ENCODE assay signal across 17 mouse cellular contexts in the genomic region with DNA sequence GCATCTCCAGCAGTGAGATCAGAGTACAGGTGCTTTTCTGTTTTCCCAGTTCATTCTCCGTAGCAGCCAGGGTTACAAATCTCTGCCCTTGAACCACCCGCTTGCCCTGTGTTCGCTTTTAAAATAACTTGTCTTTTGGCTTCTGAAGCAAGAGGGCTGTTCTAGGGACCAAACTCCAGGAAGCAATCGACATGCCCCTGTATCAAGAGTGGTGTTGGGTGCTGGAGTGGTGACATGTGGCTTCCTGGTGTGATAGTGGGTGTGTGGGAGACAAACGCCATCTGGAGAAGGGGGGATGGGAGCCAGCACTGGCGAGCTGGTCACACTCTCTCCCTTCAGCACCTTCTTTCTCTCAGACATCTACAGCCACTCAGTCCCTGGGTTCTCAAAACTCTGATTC.
A peak's percentile ranks its signal among the peaks of the same experiment; 100 is the strongest.
DNase-seq lines count a peak whose midpoint lies in the region; ATAC-seq lines count a peak whose summit lies in the region.
"Had no signal": no experiment of that assay in that cellular context is flagged by ENCODE, and none has a peak within 500 bp of the region (broad histone marks: within the 10 kb centered on the region; RNA-seq: fewer than 3 reads in every experiment).

No protein-coding gene starts in this region.

- peak; percentile 64 for DNase-seq in heart, adult 8-10 months (ENCODE audit: low spot score)
- DNase-seq in heart, postnatal 36 days: peak; percentile 35 to 48
- peak; percentile 69 for DNase-seq in lung, postnatal 14 days
- DNase-seq in frontal cortex, postnatal 36 days (ENCODE audit: low spot score in 2 of 2): no peak
- DNase-seq: adrenal gland, postnatal 10 days; cerebellum, adult 18-20 months; kidney, postnatal 25 days; layer of hippocampus, adult 9-11 months; right cerebral cortex, postnatal 4 days had no signal

- H3K9me3 ChIP-seq in heart, embryonic 12.5 days (replicated peaks): no peaks in the 10 kb centered on the region
- no peaks in the 10 kb centered on the region for H3K9me3 ChIP-seq in hindbrain, embryonic 16.5 days (ENCODE audit: control insufficient read depth, low read length)
- H3K9me3 ChIP-seq in forebrain, embryonic 12.5 days: 0 out of 2 replicates have a peak, but pooled peaks cover 3% of the 10 kb centered on the region
- H3K9me3 ChIP-seq: hindbrain, embryonic 12.5 days had no signal

- H3K4me1 ChIP-seq in heart, embryonic 12.5 days (replicated peaks): peaks cover 54% of the 10 kb centered on the region
- peaks cover 12% of the 10 kb centered on the region for H3K4me1 ChIP-seq in hindbrain, embryonic 16.5 days (ENCODE audit: control insufficient read depth, insufficient read depth, low read depth, low read length)
- peaks cover 27% of the 10 kb centered on the region for H3K4me1 ChIP-seq in forebrain, embryonic 12.5 days

- peak; percentile 84 for ATAC-seq in heart, embryonic 12.5 days (ENCODE audit: insufficient number of reproducible peaks, low FRiP score)
- ATAC-seq in hindbrain, embryonic 16.5 days: no peak
- no peak for ATAC-seq in forebrain, embryonic 12.5 days (ENCODE audit: low FRiP score)
- ATAC-seq: CD4-positive, CD25-positive, alpha-beta regulatory T cell, adult 4 months; intestine, embryonic 16.5 days; midbrain, embryonic 16.5 days had no signal

- no peak overlapping the region for H3K4me3 ChIP-seq in heart, embryonic 12.5 days
- no peak overlapping the region for H3K4me3 ChIP-seq in hindbrain, embryonic 16.5 days (ENCODE audit: low read length)
- no peak overlapping the region for H3K4me3 ChIP-seq in forebrain, embryonic 12.5 days (replicated peaks)
- H3K4me3 ChIP-seq: hindbrain, embryonic 12.5 days had no signal

- 0 out of 2 replicates have a peak overlapping the region, but pooled peaks have one; percentile 4 for H3K4me2 ChIP-seq in heart, embryonic 12.5 days
- H3K4me2 ChIP-seq in hindbrain, embryonic 16.5 days (ENCODE audit: low read length): no peak overlapping the region
- H3K4me2 ChIP-seq in forebrain, embryonic 12.5 days: no peak overlapping the region
- H3K4me2 ChIP-seq: hindbrain, embryonic 12.5 days; liver, embryonic 11.5 days had no signal

- WGBS in heart, embryonic 12.5 days: 7% methylated on average over 6 of the region's 6 CpGs
- WGBS in hindbrain, embryonic 16.5 days: 76% methylated on average over 6 of the region's 6 CpGs
- 75% methylated on average over 6 of the region's 6 CpGs for WGBS in forebrain, embryonic 12.5 days

- H3K36me3 ChIP-seq in heart, embryonic 12.5 days: no peaks in the 10 kb centered on the region
- H3K36me3 ChIP-seq in hindbrain, embryonic 16.5 days (ENCODE audit: control insufficient read depth, insufficient read depth, low read length): no peaks in the 10 kb centered on the region
- no peaks in the 10 kb centered on the region for H3K36me3 ChIP-seq in forebrain, embryonic 12.5 days (replicated peaks)
- H3K36me3 ChIP-seq: hindbrain, embryonic 12.5 days had no signal

- intact Hi-C loops in heart, postnatal 36 days (cut with DNase I): no loop called here

- no peak overlapping the region for H3K9ac ChIP-seq in heart, embryonic 12.5 days
- H3K9ac ChIP-seq in hindbrain, embryonic 16.5 days (ENCODE audit: low read depth, low read length): no peak overlapping the region
- no peak overlapping the region for H3K9ac ChIP-seq in forebrain, embryonic 12.5 days
- H3K9ac ChIP-seq: hindbrain, embryonic 12.5 days had no signal

- H3K27me3 ChIP-seq in heart, embryonic 12.5 days (replicated peaks): peaks cover 30% of the 10 kb centered on the region
- no peaks in the 10 kb centered on the region for H3K27me3 ChIP-seq in hindbrain, embryonic 16.5 days (replicated peaks; ENCODE audit: control insufficient read depth, insufficient read depth, low read length)
- H3K27me3 ChIP-seq in forebrain, embryonic 12.5 days: peaks cover 66% of the 10 kb centered on the region

- peak overlapping the region; percentile 73 for H3K27ac ChIP-seq in heart, embryonic 12.5 days (ENCODE audit: poor library complexity, severe bottlenecking)
- H3K27ac ChIP-seq in hindbrain, embryonic 16.5 days (ENCODE audit: low read depth, low read length): no peak overlapping the region
- no peak overlapping the region for H3K27ac ChIP-seq in forebrain, embryonic 12.5 days
- H3K27ac ChIP-seq: hindbrain, embryonic 12.5 days had no signal

Comparison
In these comparisons a context has a peak if more than half of its experiments do, and no peak if none do; other contexts are left out.
1. DNase-seq: peak in heart, adult 8-10 months (single experiment), heart, postnatal 36 days (2 of 2) and lung, postnatal 14 days (single experiment); none in frontal cortex, postnatal 36 days (0 of 2).